Mouse (Mus musculus) neutrophil, adult 5-6 weeks (primary cell): ENCODE results near the gene Cbx4. TPM values are rescaled to one million over a fixed set of nuclear protein-coding genes. Genes with fewer than 3 reads are reported as not detected.
A peak's percentile ranks its signal among the peaks of the same experiment; 100 is the strongest.

Source experiments
- ATAC-seq: fragments of 151-379, 151-347 bp; 2 replicates; pipeline ENCODE4 v1.8.0; 2017; ENCODE audit warnings: mild to moderate bottlenecking, moderate TSS enrichment; ENCODE audit not compliant: insufficient number of reproducible peaks, poor library complexity, low FRiP score, severe bottlenecking; ENCODE audit errors: extremely low read depth
- total RNA-seq: library from RNA; stranded (forward); fragments of 200-1000 nt; gene quantifications from 2 replicates; pipeline ENCODE4 v1.2.3, GENCODE M21; 2017

Cbx4 gene
- total RNA-seq, 1 experiment from 2014 or later: 31.0 TPM

- no peak for ATAC-seq
Observed at GRCm38 (mm10) chr11:119035686-119036165, 50.3 kb downstream of the Cbx4 start.

DNA sequence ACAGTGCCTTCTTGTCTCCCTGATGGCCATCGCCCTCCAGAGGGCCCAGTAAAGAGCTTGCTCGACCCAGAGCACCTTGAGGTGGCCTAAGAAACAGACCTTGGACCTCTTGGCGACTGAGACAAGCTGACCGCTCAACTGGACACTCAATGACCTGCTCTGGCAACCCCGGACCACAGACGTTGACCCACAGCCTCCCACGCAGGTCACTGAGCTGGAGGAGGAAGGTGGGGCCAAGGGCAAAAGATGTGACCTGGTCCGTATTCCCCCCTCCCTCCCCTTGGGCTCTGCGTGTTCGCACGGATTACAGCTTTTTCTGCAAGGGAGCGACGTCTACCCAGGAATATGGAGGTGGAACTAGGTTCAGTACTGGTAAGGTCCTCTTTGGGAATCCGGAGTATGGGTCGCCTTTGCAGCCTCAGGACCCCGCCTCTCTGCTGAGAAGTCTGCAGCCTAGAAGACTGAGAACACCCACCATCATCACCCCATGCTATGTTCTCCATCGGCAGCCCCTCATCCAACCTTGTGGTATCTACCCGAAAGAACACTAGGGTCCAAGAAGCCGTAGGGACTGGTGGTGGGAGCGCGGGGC lies 50.8 kb downstream of the Cbx4 start:
- ATAC-seq: no peak

DNA sequence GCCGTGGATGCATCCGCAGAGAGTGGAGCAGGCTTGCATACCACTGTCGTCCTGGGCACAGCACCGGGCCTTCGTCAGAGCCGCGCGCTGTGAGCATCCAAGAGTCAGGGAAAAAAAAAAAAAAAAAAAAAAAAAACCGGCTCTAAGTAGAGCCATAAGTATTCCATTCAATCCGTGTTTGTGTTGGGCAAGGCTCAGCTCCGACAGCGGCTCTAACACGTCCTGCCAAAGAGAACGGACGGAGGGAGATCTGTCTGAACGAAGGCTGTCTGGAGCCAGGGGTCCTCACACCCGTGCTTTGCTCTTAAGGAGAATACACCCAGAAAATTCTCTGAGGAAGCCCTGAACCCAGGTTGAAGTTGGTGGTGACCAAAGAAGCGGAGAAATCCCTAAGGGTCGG lies 51.4 kb downstream of the Cbx4 start:
- no peak for ATAC-seq

GRCm38 (mm10) chr11:119033874-119034558 lies 52.0 kb downstream of the Cbx4 start:
- peak; percentile 84 for ATAC-seq

Other genes with a start within 250 kb of the Cbx4 start
- not detected in 2 replicates for gene Rbfox3, start 174.6 kb downstream of the Cbx4 start, total RNA-seq
- not detected in 2 replicates for gene Enpp7, start 98.0 kb downstream of the Cbx4 start, total RNA-seq
- 1.3 and 1.5 TPM in 2 replicates for gene Cbx2, start 63.3 kb downstream of the Cbx4 start, total RNA-seq
- 2.2 and 4.8 TPM in 2 replicates for gene Cbx8, start 45.3 kb downstream of the Cbx4 start, total RNA-seq
- 0.12 and 0.23 TPM in 2 replicates for gene Tbc1d16, start 142.3 kb upstream of the Cbx4 start, total RNA-seq
- not detected in 2 replicates for gene Ccdc40, start 142.4 kb upstream of the Cbx4 start, total RNA-seq
- gene Gaa, start 181.7 kb upstream of the Cbx4 start, total RNA-seq: 13.0 and 13.5 TPM in 2 replicates
- gene Eif4a3, start 213.9 kb upstream of the Cbx4 start, total RNA-seq: 96.0 and 123 TPM in 2 replicates
- 0.12 TPM in 1 of 2 replicates, not detected in the other for gene Card14, start 221.5 kb upstream of the Cbx4 start, total RNA-seq